Mouse (Mus musculus): Measurements from ENCODE around the gene Olfr1396. TPM values are rescaled to one million over a fixed set of nuclear protein-coding genes. Genes with fewer than 3 reads are reported as not detected.

Olfr1396 gene
- polyA plus RNA-seq, 1 experiment from 2014 or later = not detected

- WGBS = 87% methylated on average over 5 of the region's 5 CpGs
- no peaks in the 10 kb centered on the region for H3K27me3 ChIP-seq
- no peak for ATAC-seq
- no peak overlapping the region for H3K4me2 ChIP-seq (replicated peaks)
- no peak overlapping the region for H3K27ac ChIP-seq
- no peaks in the 10 kb centered on the region for H3K36me3 ChIP-seq
- H3K4me1 ChIP-seq (replicated peaks) = peaks cover 6% of the 10 kb centered on the region; the same call in 1 of the 2 replicates
- H3K9me3 ChIP-seq = no peaks in the 10 kb centered on the region
- no peak overlapping the region for H3K4me3 ChIP-seq (replicated peaks)
- H3K9ac ChIP-seq (replicated peaks) = no peak overlapping the region
Measured at GRCm38 (mm10) chr11:49088990-49089652, 25.6 kb downstream of the Olfr1396 start.

GRCm38 (mm10) chr11:49087830-49088616, 26.7 kb downstream of the Olfr1396 start:
- Histone ChIP-seq H3K4me1 (replicated peaks) (peaks cover 6% of the 10 kb centered on the region; the same call in 1 of the 2 replicates), H3K27me3 (no peaks in the 10 kb centered on the region), H3K36me3 (no peaks in the 10 kb centered on the region), H3K4me2 (replicated peaks) (peak overlapping the region; percentile 17; the same call in 1 of the 2 replicates), H3K27ac (no peak overlapping the region), H3K4me3 (replicated peaks) (no peak overlapping the region), H3K9me3 (no peaks in the 10 kb centered on the region), H3K9ac (replicated peaks) (no peak overlapping the region)
- ATAC-seq = no peak
- 45% methylated on average over 22 of the region's 22 CpGs for WGBS

DNA sequence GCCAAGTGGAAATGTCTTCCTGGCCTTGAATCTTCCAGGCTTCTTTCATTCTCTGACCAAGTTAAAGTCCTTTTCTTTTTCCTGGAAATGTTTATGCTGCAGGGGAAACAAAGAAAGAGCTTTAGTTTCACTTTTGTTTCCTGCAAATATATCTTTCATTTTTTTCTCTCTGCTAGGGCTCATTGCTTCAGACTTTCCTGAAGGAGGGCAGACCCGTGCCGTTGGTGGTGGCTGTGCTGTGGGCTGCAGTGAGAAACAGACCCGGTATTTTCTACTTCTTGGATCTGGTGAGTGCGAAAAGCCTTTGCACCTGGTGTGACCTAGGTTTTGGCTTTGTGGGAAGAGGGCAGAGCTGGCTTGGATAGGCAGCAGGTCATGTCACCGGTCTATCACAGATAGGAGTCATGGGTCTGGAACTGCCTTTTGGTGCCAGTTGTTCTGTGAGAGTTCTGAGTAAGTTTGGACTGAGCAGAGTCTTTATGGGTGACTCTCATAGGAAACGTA, 27.8 kb downstream of the Olfr1396 start:
- Histone ChIP-seq H3K4me1 (replicated peaks) (peaks cover 6% of the 10 kb centered on the region; the same call in 1 of the 2 replicates), H3K9me3 (no peaks in the 10 kb centered on the region), H3K4me2 (replicated peaks) (no peak overlapping the region), H3K9ac (replicated peaks) (no peak overlapping the region), H3K36me3 (no peaks in the 10 kb centered on the region), H3K27ac (no peak overlapping the region), H3K27me3 (no peaks in the 10 kb centered on the region), H3K4me3 (replicated peaks) (no peak overlapping the region)
- 85% methylated on average over 6 of the region's 6 CpGs for WGBS
- no peak for ATAC-seq

- H3K4me1 ChIP-seq (replicated peaks) = peaks cover 6% of the 10 kb centered on the region; the same call in 1 of the 2 replicates
- no peaks in the 10 kb centered on the region for H3K27me3 ChIP-seq
- H3K4me3 ChIP-seq (replicated peaks) = no peak overlapping the region
- no peak overlapping the region for H3K27ac ChIP-seq
- no peak overlapping the region for H3K9ac ChIP-seq (replicated peaks)
- no peaks in the 10 kb centered on the region for H3K36me3 ChIP-seq
- H3K9me3 ChIP-seq = no peaks in the 10 kb centered on the region
- 52% methylated on average over 3 of the region's 3 CpGs for WGBS
- no peak for ATAC-seq
- no peak overlapping the region for H3K4me2 ChIP-seq (replicated peaks)
Measured at GRCm38 (mm10) chr11:49084875-49085274, 29.8 kb downstream of the Olfr1396 start.

DNA sequence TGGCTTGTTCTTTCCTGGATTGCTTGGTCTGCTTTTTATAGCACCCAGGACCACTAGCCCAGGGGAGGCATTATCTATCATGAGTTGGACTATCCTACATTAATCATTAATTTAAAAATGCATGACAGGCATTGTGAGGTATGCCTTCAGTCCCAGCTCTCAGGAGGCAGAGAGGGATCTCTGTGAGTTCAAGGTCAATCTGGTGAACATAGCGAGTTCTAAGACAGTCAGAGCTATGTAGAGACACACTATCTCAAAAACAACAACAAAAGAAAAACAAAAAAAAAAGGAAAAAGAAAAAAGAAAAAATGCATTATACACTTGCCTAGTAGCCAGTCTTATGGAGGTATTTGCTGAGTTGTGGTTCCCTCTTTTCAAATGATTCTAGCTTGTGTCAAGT, 30.3 kb downstream of the Olfr1396 start:
- no peaks in the 10 kb centered on the region for H3K27me3 ChIP-seq
- no peaks in the 10 kb centered on the region for H3K9me3 ChIP-seq
- no peaks in the 10 kb centered on the region for H3K36me3 ChIP-seq
- no peak overlapping the region for H3K4me3 ChIP-seq (replicated peaks)
- no peak for ATAC-seq
- H3K4me1 ChIP-seq (replicated peaks) = peaks cover 6% of the 10 kb centered on the region; the same call in 1 of the 2 replicates
- WGBS = 87% methylated on average over 1 of the region's 1 CpGs
- H3K4me2 ChIP-seq (replicated peaks) = no peak overlapping the region
- no peak overlapping the region for H3K9ac ChIP-seq (replicated peaks)
- no peak overlapping the region for H3K27ac ChIP-seq

GRCm38 (mm10) chr11:49083808-49084207, 30.9 kb downstream of the Olfr1396 start:
- no peak for ATAC-seq
- Histone ChIP-seq H3K27ac (no peak overlapping the region), H3K27me3 (no peaks in the 10 kb centered on the region), H3K9ac (replicated peaks) (no peak overlapping the region), H3K4me1 (replicated peaks) (peaks cover 6% of the 10 kb centered on the region; the same call in 1 of the 2 replicates), H3K36me3 (no peaks in the 10 kb centered on the region), H3K4me2 (replicated peaks) (no peak overlapping the region), H3K9me3 (no peaks in the 10 kb centered on the region), H3K4me3 (replicated peaks) (no peak overlapping the region)
- 84% methylated on average over 3 of the region's 3 CpGs for WGBS

- H3K4me1 ChIP-seq (replicated peaks) = peaks cover 2% of the 10 kb centered on the region; the same call in 1 of the 2 replicates
- no peak overlapping the region for H3K4me2 ChIP-seq (replicated peaks)
- H3K36me3 ChIP-seq = no peaks in the 10 kb centered on the region
- no peak for ATAC-seq
- WGBS = 94% methylated on average over 1 of the region's 1 CpGs
- H3K9me3 ChIP-seq = no peaks in the 10 kb centered on the region
- no peak overlapping the region for H3K9ac ChIP-seq (replicated peaks)
- no peaks in the 10 kb centered on the region for H3K27me3 ChIP-seq
- H3K27ac ChIP-seq = no peak overlapping the region
- H3K4me3 ChIP-seq (replicated peaks) = no peak overlapping the region
Measured at GRCm38 (mm10) chr11:49083146-49083545, 31.5 kb downstream of the Olfr1396 start.

- Histone ChIP-seq H3K4me1 (replicated peaks) (no peaks in the 10 kb centered on the region), H3K27ac (no peak overlapping the region), H3K36me3 (no peaks in the 10 kb centered on the region), H3K27me3 (no peaks in the 10 kb centered on the region), H3K4me2 (replicated peaks) (no peak overlapping the region), H3K9ac (replicated peaks) (no peak overlapping the region), H3K9me3 (no peaks in the 10 kb centered on the region), H3K4me3 (replicated peaks) (no peak overlapping the region)
- no peak for ATAC-seq
- WGBS = 74% methylated on average over 3 of the region's 3 CpGs
Measured at GRCm38 (mm10) chr11:49081886-49082285, 32.8 kb downstream of the Olfr1396 start.

DNA sequence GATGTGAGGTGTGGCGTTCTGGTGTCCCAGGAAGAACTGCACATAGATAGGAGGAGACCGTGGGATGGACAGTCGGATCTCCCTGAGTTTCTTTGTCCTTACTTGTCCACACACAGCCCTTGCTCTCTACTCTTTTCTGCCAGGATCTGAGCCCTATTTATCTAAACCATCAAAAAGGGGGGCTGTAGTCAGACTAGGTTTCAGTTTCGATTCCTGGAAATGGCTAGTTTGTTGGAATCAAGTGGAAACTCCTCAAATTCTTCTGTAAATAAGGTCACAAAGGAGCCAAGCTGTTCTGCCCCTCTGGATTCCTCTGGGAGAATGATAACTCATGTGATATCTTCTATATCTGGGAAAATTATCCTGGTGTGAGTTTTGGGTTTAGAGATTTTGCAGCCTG, 33.3 kb downstream of the Olfr1396 start:
- WGBS = 84% methylated on average over 4 of the region's 4 CpGs
- Histone ChIP-seq H3K4me1 (replicated peaks) (no peaks in the 10 kb centered on the region), H3K9me3 (no peaks in the 10 kb centered on the region), H3K4me3 (replicated peaks) (no peak overlapping the region), H3K4me2 (replicated peaks) (no peak overlapping the region), H3K27ac (no peak overlapping the region), H3K27me3 (no peaks in the 10 kb centered on the region), H3K9ac (replicated peaks) (no peak overlapping the region), H3K36me3 (no peaks in the 10 kb centered on the region)
- no peak for ATAC-seq

DNA sequence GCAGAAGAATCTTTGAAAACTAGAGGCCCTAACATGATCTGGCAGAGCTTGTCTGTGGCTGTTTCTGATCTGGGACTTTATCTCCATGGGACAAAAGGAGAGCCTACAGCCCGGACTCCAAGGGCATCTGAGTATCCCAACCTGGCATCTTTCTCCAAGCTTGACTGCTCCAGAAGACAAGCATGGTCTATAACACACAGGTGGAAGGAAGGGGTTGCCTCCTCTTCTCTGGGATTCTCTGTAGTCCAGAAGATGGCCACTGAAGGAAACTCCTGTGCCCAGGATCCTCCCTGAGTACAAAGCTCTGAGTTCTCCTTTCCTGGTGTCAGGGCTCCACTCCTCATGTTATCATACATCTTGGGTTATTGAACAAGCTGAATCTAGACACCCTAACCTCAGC, 34.0 kb downstream of the Olfr1396 start:
- Histone ChIP-seq H3K4me1 (replicated peaks) (no peaks in the 10 kb centered on the region), H3K9ac (replicated peaks) (no peak overlapping the region), H3K4me2 (replicated peaks) (no peak overlapping the region), H3K4me3 (replicated peaks) (no peak overlapping the region), H3K9me3 (no peaks in the 10 kb centered on the region), H3K27ac (no peak overlapping the region), H3K27me3 (no peaks in the 10 kb centered on the region), H3K36me3 (no peaks in the 10 kb centered on the region)
- no peak for ATAC-seq
- WGBS = 78% methylated on average over 1 of the region's 1 CpGs

- Histone ChIP-seq H3K4me1 (replicated peaks) (no peaks in the 10 kb centered on the region), H3K4me2 (replicated peaks) (no peak overlapping the region), H3K9me3 (no peaks in the 10 kb centered on the region), H3K4me3 (replicated peaks) (no peak overlapping the region), H3K36me3 (no peaks in the 10 kb centered on the region), H3K9ac (replicated peaks) (no peak overlapping the region), H3K27ac (no peak overlapping the region), H3K27me3 (no peaks in the 10 kb centered on the region)
- WGBS = 83% methylated on average over 3 of the region's 3 CpGs
- ATAC-seq = no peak
Measured at GRCm38 (mm10) chr11:49078719-49079118, 36.0 kb downstream of the Olfr1396 start.

DNA sequence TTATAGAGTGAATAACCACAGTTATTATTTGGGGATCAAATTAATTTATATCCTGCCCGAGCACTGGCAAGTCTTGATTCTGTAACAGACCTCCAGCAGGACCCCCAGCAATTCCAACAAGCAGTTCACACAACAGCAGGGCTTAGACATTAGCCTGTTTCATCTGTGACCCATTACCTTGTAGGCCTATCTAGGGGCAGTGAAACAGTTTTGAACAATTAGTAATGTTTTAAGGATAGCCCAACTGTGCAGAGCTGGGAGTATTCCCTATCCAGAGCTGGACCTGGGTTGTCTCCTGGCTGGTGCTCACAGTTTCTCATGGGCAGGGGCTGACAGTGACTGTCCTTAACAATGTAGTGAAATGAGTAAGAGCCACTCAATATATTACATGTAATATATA, 37.7 kb downstream of the Olfr1396 start:
- ATAC-seq = no peak
- no peak overlapping the region for H3K4me2 ChIP-seq (replicated peaks)
- H3K9me3 ChIP-seq = no peaks in the 10 kb centered on the region
- 84% methylated on average over 1 of the region's 1 CpGs for WGBS
- H3K36me3 ChIP-seq = no peaks in the 10 kb centered on the region
- no peak overlapping the region for H3K27ac ChIP-seq
- no peak overlapping the region for H3K9ac ChIP-seq (replicated peaks)
- H3K27me3 ChIP-seq = no peaks in the 10 kb centered on the region
- no peaks in the 10 kb centered on the region for H3K4me1 ChIP-seq (replicated peaks)
- no peak overlapping the region for H3K4me3 ChIP-seq (replicated peaks)

All from midbrain, embryonic 13.5 days (tissue).